Mouse (Mus musculus) lung, adult 2 months (tissue): ENCODE results near the gene Plcl2.

Experiments
- CTCF ChIP-seq: fragments of 200-500 bp; IDR thresholded peaks from 2 replicates; pipeline ENCODE4 v1.5.1; 2011; ENCODE audit warnings: mild to moderate bottlenecking, low read length, control low read depth; ENCODE audit not compliant: insufficient read depth
- POLR2A ChIP-seq: fragments of 200-500 bp; IDR thresholded peaks from 2 replicates; pipeline ENCODE4 v1.6.1; 2011; ENCODE audit warnings: low read depth, mild to moderate bottlenecking, control low read depth, low read length, borderline replicate concordance; ENCODE audit errors: extremely low read depth

DNA sequence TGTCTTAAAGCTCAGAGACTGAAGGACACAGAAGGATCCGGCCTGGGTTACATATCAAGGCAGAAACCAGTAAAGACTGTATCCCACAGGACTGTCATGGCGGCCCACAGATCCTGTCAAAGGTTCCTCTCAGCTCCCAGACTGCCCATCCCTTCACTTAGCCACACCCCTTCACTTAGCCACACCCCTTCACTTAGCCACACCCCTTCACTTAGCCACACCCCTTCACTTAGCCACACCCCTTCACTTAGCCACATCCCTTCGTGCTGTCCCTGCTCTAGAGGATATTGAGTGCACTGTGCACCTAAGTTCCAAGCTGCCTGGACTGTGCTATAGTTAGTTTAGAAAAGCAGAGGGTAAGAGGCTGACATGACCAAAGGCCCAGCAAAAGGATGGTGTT, 118.5 kb downstream of the Plcl2 start:
- TF ChIP-seq POLR2A = no peak
- no peak for TF ChIP-seq CTCF
